Mouse (Mus musculus): Measurements from ENCODE around the gene Olfr907. TPM values are rescaled to one million over a fixed set of nuclear protein-coding genes. Genes with fewer than 3 reads are reported as not detected.

Gene Olfr907
- not detected in 2 replicates for polyA plus RNA-seq (2015; fragmentation: Nextera tagmentation; extraction: Ambion mirVana)

DNA sequence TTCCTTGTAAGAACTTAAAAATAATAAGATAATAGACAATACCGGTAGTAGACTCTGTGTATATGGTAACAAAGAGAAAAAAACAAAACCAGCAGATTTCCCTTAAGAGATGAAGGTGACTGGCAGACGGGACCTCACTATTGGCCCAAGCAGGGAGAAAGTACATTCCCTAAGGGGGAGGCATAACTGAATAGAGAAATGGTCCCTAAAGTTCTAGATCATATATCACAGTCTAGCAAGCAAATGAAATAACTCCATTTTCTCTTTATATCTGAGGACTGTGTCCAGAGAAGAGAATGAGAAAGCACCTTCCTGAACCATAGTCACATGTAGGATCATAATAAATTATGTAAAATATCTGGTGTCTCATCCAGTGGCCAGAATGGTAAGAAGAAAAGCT is at the start of gene Olfr907:
TSS of gene Olfr907 (plus strand) at position 301 of the 400 bp plus-strand sequence.
- Histone ChIP-seq H3K9ac (ENCODE audit: low read length) (no peak within 1 kb of the TSS), H3K4me3 (replicated peaks; ENCODE audit: low read length) (no peak within 1 kb of the TSS), H3K27ac (ENCODE audit: low read length) (no peak within 1 kb of the TSS), H3K4me2 (ENCODE audit: low read depth, low read length) (no peak within 1 kb of the TSS), H3K27me3 (ENCODE audit: control insufficient read depth, insufficient read depth, low read length) (no peaks in the 10 kb centered on the region), H3K9me3 (replicated peaks; ENCODE audit: control insufficient read depth, low read length) (no peaks in the 10 kb centered on the region), H3K4me1 (ENCODE audit: control insufficient read depth, insufficient read depth, low read length) (no peaks in the 10 kb centered on the region), H3K36me3 (ENCODE audit: control insufficient read depth, insufficient read depth, low read length) (no peaks in the 10 kb centered on the region)
- 74% methylated on average over 2 of the region's 2 CpGs for WGBS
- no peak for ATAC-seq (ENCODE audit: insufficient read depth, low FRiP score)

DNA sequence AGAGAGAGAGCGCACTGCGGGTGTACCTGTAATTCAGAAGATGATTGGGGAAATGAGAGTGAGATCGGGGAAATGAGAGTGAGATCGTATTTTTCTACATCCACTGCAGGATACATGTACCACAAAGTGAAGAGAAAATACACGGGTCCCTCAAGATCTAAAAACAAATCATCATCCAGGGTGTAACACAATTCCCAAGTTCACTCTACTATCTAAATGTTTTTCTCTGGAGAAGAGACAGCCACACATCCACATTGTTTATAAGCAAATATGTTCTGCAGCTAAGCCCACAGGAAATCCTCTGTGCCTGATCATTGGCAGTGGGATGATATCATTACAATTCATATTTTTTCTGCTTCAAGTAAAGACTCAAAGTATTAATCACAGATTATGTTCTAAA is 48.2 kb upstream of the Olfr907 start, which contains the start of gene Olfr902:
TSS of gene Olfr902 (plus strand) at position 301 of the 400 bp plus-strand sequence.
- Histone ChIP-seq H3K4me3 (replicated peaks; ENCODE audit: low read length) (no peak within 1 kb of the TSS), H3K9me3 (replicated peaks; ENCODE audit: control insufficient read depth, low read length) (no peaks in the 10 kb centered on the region), H3K27ac (ENCODE audit: low read length) (no peak within 1 kb of the TSS), H3K4me1 (ENCODE audit: control insufficient read depth, insufficient read depth, low read length) (no peaks in the 10 kb centered on the region), H3K36me3 (ENCODE audit: control insufficient read depth, insufficient read depth, low read length) (no peaks in the 10 kb centered on the region), H3K9ac (ENCODE audit: low read length) (no peak within 1 kb of the TSS), H3K4me2 (ENCODE audit: low read depth, low read length) (no peak within 1 kb of the TSS), H3K27me3 (ENCODE audit: control insufficient read depth, insufficient read depth, low read length) (no peaks in the 10 kb centered on the region)
- 87% methylated on average over 5 of the region's 5 CpGs for WGBS
- ATAC-seq (ENCODE audit: insufficient read depth, low FRiP score), result no peak

GRCm38 (mm10) chr9:38462844-38463243 is 32.8 kb upstream of the Olfr907 start, which contains the start of gene Olfr904:
Gene Olfr904, plus strand, starts transcription at chr9:38463144.
- no peaks in the 10 kb centered on the region for H3K4me1 ChIP-seq (ENCODE audit: control insufficient read depth, insufficient read depth, low read length)
- no peak within 1 kb of the TSS for H3K27ac ChIP-seq (ENCODE audit: low read length)
- no peak within 1 kb of the TSS for H3K4me2 ChIP-seq (ENCODE audit: low read depth, low read length)
- H3K4me3 ChIP-seq (replicated peaks; ENCODE audit: low read length), result no peak within 1 kb of the TSS
- H3K9ac ChIP-seq (ENCODE audit: low read length), result no peak within 1 kb of the TSS
- H3K36me3 ChIP-seq (ENCODE audit: control insufficient read depth, insufficient read depth, low read length), result no peaks in the 10 kb centered on the region
- H3K9me3 ChIP-seq (replicated peaks; ENCODE audit: control insufficient read depth, low read length), result no peaks in the 10 kb centered on the region
- no peak for ATAC-seq (ENCODE audit: insufficient read depth, low FRiP score)
- no peaks in the 10 kb centered on the region for H3K27me3 ChIP-seq (ENCODE audit: control insufficient read depth, insufficient read depth, low read length)

DNA sequence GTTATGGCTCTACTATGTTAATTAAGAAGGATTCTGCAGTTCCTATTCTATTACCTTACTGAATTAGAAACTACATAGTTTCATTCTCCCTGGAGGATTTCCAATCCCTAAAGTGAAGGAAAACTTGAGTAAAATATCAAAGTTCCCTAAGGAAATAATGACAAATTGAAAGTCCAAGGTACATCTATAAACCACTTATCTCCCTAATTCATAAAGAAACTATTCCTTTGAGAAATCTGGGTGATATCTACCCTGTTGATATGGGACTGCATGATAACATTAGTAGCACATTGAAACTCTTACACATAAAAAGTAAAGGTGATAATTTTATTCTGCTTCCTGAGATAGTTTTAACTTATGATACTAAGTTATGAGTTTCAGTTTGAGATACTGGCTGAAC is 24.8 kb upstream of the Olfr907 start, which contains the start of gene Olfr905:
TSS of gene Olfr905 (plus strand) at position 301 of the 400 bp plus-strand sequence.
- no peak for ATAC-seq (ENCODE audit: insufficient read depth, low FRiP score)
- Histone ChIP-seq H3K9ac (ENCODE audit: low read length) (no peak within 1 kb of the TSS), H3K27me3 (ENCODE audit: control insufficient read depth, insufficient read depth, low read length) (no peaks in the 10 kb centered on the region), H3K27ac (ENCODE audit: low read length) (no peak within 1 kb of the TSS), H3K4me2 (ENCODE audit: low read depth, low read length) (no peak within 1 kb of the TSS), H3K36me3 (ENCODE audit: control insufficient read depth, insufficient read depth, low read length) (no peaks in the 10 kb centered on the region), H3K9me3 (replicated peaks; ENCODE audit: control insufficient read depth, low read length) (no peaks in the 10 kb centered on the region), H3K4me3 (replicated peaks; ENCODE audit: low read length) (no peak within 1 kb of the TSS), H3K4me1 (ENCODE audit: control insufficient read depth, insufficient read depth, low read length) (no peaks in the 10 kb centered on the region)

GRCm38 (mm10) chr9:38486785-38487184 is 8.8 kb upstream of the Olfr907 start, which contains the start of gene Olfr906:
Gene Olfr906, plus strand, starts transcription at chr9:38487085.
- no peak within 1 kb of the TSS for H3K4me3 ChIP-seq (replicated peaks; ENCODE audit: low read length)
- WGBS, result 70% methylated on average over 3 of the region's 3 CpGs
- no peaks in the 10 kb centered on the region for H3K4me1 ChIP-seq (ENCODE audit: control insufficient read depth, insufficient read depth, low read length)
- no peak within 1 kb of the TSS for H3K9ac ChIP-seq (ENCODE audit: low read length)
- H3K27me3 ChIP-seq (ENCODE audit: control insufficient read depth, insufficient read depth, low read length), result no peaks in the 10 kb centered on the region
- H3K4me2 ChIP-seq (ENCODE audit: low read depth, low read length), result no peak within 1 kb of the TSS
- no peaks in the 10 kb centered on the region for H3K9me3 ChIP-seq (replicated peaks; ENCODE audit: control insufficient read depth, low read length)
- no peaks in the 10 kb centered on the region for H3K36me3 ChIP-seq (ENCODE audit: control insufficient read depth, insufficient read depth, low read length)
- no peak for ATAC-seq (ENCODE audit: insufficient read depth, low FRiP score)
- no peak within 1 kb of the TSS for H3K27ac ChIP-seq (ENCODE audit: low read length)

- Histone ChIP-seq H3K4me2 (ENCODE audit: low read depth, low read length) (no peak overlapping the region), H3K27ac (ENCODE audit: low read length) (no peak overlapping the region), H3K27me3 (ENCODE audit: control insufficient read depth, insufficient read depth, low read length) (no peaks in the 10 kb centered on the region), H3K4me3 (replicated peaks; ENCODE audit: low read length) (no peak overlapping the region), H3K4me1 (ENCODE audit: control insufficient read depth, insufficient read depth, low read length) (no peaks in the 10 kb centered on the region), H3K9me3 (replicated peaks; ENCODE audit: control insufficient read depth, low read length) (no peaks in the 10 kb centered on the region), H3K36me3 (ENCODE audit: control insufficient read depth, insufficient read depth, low read length) (no peaks in the 10 kb centered on the region), H3K9ac (ENCODE audit: low read length) (no peak overlapping the region)
- 65% methylated on average over 2 of the region's 2 CpGs for WGBS
- ATAC-seq (ENCODE audit: insufficient read depth, low FRiP score), result no peak
Observed at GRCm38 (mm10) chr9:38512353-38512752, 16.8 kb downstream of the Olfr907 start.

DNA sequence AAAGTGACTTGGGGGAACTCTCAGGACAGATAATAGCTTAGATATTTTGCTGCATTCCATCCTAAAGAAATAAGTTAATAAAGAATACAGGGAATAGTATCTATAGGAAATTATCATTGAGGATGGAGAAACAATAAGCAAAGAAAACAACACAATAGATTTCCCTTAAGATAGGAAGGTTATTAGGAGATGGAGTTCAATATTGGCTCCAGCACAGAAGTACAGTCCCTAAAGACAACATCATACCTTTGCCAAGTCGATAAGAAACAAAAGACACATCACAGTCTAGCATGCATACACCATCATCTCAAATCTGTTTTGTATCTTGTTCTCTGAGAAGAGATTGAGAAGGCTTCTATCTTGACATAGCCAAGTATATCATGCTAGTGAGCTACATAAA is 25.7 kb downstream of the Olfr907 start, which contains the start of gene Olfr911-ps1:
TSS of gene Olfr911-ps1 (plus strand) at position 301 of the 400 bp plus-strand sequence.
- Histone ChIP-seq H3K4me1 (ENCODE audit: control insufficient read depth, insufficient read depth, low read length) (no peaks in the 10 kb centered on the region), H3K4me2 (ENCODE audit: low read depth, low read length) (no peak within 1 kb of the TSS), H3K9ac (ENCODE audit: low read length) (no peak within 1 kb of the TSS), H3K9me3 (replicated peaks; ENCODE audit: control insufficient read depth, low read length) (no peaks in the 10 kb centered on the region), H3K27ac (ENCODE audit: low read length) (no peak within 1 kb of the TSS), H3K27me3 (ENCODE audit: control insufficient read depth, insufficient read depth, low read length) (no peaks in the 10 kb centered on the region), H3K4me3 (replicated peaks; ENCODE audit: low read length) (no peak within 1 kb of the TSS), H3K36me3 (ENCODE audit: control insufficient read depth, insufficient read depth, low read length) (no peaks in the 10 kb centered on the region)
- 58% methylated on average over 1 of the region's 1 CpGs for WGBS
- ATAC-seq (ENCODE audit: insufficient read depth, low FRiP score), result no peak

GRCm38 (mm10) chr9:38537549-38537948 is 41.9 kb downstream of the Olfr907 start, which contains the start of gene Olfr910:
Gene Olfr910, plus strand, starts transcription at chr9:38537849.
- no peak within 1 kb of the TSS for H3K9ac ChIP-seq (ENCODE audit: low read length)
- H3K4me2 ChIP-seq (ENCODE audit: low read depth, low read length), result no peak within 1 kb of the TSS
- no peaks in the 10 kb centered on the region for H3K27me3 ChIP-seq (ENCODE audit: control insufficient read depth, insufficient read depth, low read length)
- 84% methylated on average over 2 of the region's 2 CpGs for WGBS
- no peak within 1 kb of the TSS for H3K27ac ChIP-seq (ENCODE audit: low read length)
- H3K4me3 ChIP-seq (replicated peaks; ENCODE audit: low read length), result no peak within 1 kb of the TSS
- ATAC-seq (ENCODE audit: insufficient read depth, low FRiP score), result no peak
- H3K9me3 ChIP-seq (replicated peaks; ENCODE audit: control insufficient read depth, low read length), result no peaks in the 10 kb centered on the region
- H3K4me1 ChIP-seq (ENCODE audit: control insufficient read depth, insufficient read depth, low read length), result no peaks in the 10 kb centered on the region
- H3K36me3 ChIP-seq (ENCODE audit: control insufficient read depth, insufficient read depth, low read length), result no peaks in the 10 kb centered on the region

All from stomach, embryonic 16.5 days (tissue).